Mouse (Mus musculus) intestine, embryonic 16.5 days (tissue): Measurements from ENCODE around the gene Rab30. TPM values are rescaled to one million over a fixed set of nuclear protein-coding genes. Genes with fewer than 3 reads are reported as not detected.
A peak's percentile ranks its signal among the peaks of the same experiment; 100 is the strongest.

ENCODE experiments used
- ATAC-seq: fragments of 200-750 bp; cut with Nextera tagmentation; 2 replicates; pipeline ENCODE4 v1.8.0; 2017; ENCODE audit warnings: moderate TSS enrichment, moderate library complexity
- H3K27ac ChIP-seq: fragments of 300-500 bp; sonication (generic); 2 replicates; pipeline ENCODE4 v1.5.1; 2014; ENCODE audit warnings: mild to moderate bottlenecking, low read length
- H3K27me3 ChIP-seq: fragments of 300-500 bp; sonication (generic); replicated peaks from 2 replicates; pipeline ENCODE4 v1.6.1; 2014; ENCODE audit warnings: low read length, control low read depth, mixed read lengths; ENCODE audit not compliant: control insufficient read depth, insufficient read depth
- H3K36me3 ChIP-seq: fragments of 300-500 bp; sonication (generic); 2 replicates; pipeline ENCODE4 v1.6.1; 2014; ENCODE audit warnings: low read length, control low read depth; ENCODE audit not compliant: control insufficient read depth, insufficient read depth
- H3K4me1 ChIP-seq: fragments of 300-500 bp; sonication (generic); 2 replicates; pipeline ENCODE4 v1.6.1; 2014; ENCODE audit warnings: low read length, control low read depth, mixed read lengths; ENCODE audit not compliant: control insufficient read depth, insufficient read depth
- H3K4me2 ChIP-seq: fragments of 300-500 bp; sonication (generic); 2 replicates; pipeline ENCODE4 v1.6.1; 2014; ENCODE audit warnings: low read depth, low read length, control low read depth
- H3K4me3 ChIP-seq: fragments of 300-500 bp; sonication (generic); 2 replicates; pipeline ENCODE4 v1.5.1; 2014; ENCODE audit warnings: mild to moderate bottlenecking, low read length
- H3K9ac ChIP-seq: fragments of 300-500 bp; sonication (generic); 2 replicates; pipeline ENCODE4 v1.6.1; 2014; ENCODE audit warnings: low read depth, low read length
- H3K9me3 ChIP-seq: fragments of 300-500 bp; sonication (generic); 2 replicates; pipeline ENCODE4 v1.6.1; 2016; ENCODE audit warnings: low read length, control low read depth; ENCODE audit not compliant: control insufficient read depth
- whole genome bisulfite sequencing: fragments of 180-500 bp; shearing (Covaris S2); extraction: QIAGEN DNeasy Blood & Tissue Kit; methylation state at CpG from one replicate; pipeline ENCODE4 v1.1.7; 2014; 5-methylcytosine and 5-hydroxymethylcytosine counted together
- polyA plus RNA-seq: library from polyadenylated mRNA; unstranded; fragments of >200 nt; fragmentation: Nextera tagmentation; extraction: Ambion mirVana; gene quantifications from 2 replicates; pipeline ENCODE4 v1.2.1, GENCODE M21; 2015

Gene Rab30
- polyA plus RNA-seq, 1 experiment from 2014 or later = 30.3 TPM

DNA sequence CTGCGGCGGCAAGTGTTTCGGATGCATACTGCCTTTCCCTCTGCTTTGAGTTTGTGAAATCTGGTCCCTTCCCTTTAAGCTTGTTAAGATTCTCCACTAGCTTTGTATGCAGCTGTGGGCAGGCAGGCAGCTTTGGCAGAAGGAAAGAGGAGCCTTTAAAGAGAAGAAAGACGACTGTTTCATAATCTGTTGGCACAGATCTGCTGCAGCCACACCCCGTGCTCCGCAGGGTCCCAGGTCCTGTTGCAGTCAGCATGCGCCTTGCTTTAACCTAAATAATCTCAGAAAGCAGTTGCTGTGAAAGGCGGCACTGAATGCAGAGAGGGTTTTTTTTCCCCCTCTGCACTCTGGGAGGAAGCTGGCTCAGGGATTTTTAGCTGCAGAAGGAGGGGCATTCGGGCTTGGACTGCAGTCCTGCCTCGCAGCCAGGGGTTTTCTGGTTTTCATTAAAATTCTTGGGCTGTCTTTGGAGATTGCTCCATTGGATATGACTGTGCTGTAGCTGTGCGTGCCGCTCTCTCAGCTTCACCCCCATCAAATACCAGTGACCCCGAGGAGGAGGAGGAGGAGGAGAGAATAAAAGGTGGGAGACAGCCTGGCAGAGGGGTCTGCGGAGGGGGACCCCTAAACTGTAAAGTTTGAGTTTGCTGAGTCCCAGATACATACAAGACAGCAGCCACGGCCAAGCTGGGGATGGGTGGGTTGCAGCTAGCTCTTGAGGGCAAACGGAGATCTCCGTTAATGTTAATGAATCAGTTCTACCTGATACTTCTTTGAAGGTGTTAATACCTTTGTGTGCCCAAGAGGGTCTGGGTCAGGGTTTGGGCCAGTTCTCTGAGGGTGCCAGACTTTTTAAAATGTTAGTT is 35.9 kb downstream of the Rab30 start:
- peaks cover 7% of the 10 kb centered on the region; the same call in 1 of the 2 replicates for H3K4me1 ChIP-seq
- H3K9ac ChIP-seq = peak overlapping the region; percentile 44; the same call in 1 of the 2 replicates
- peak; percentile 61 for ATAC-seq
- peak overlapping the region; percentile 71 for H3K27ac ChIP-seq
- WGBS = 29% methylated on average over 17 of the region's 17 CpGs
- H3K9me3 ChIP-seq = no peaks in the 10 kb centered on the region
- H3K27me3 ChIP-seq = no peaks in the 10 kb centered on the region
- H3K4me2 ChIP-seq = peak overlapping the region; percentile 30
- H3K36me3 ChIP-seq = no peaks in the 10 kb centered on the region
- H3K4me3 ChIP-seq = no peak overlapping the region

DNA sequence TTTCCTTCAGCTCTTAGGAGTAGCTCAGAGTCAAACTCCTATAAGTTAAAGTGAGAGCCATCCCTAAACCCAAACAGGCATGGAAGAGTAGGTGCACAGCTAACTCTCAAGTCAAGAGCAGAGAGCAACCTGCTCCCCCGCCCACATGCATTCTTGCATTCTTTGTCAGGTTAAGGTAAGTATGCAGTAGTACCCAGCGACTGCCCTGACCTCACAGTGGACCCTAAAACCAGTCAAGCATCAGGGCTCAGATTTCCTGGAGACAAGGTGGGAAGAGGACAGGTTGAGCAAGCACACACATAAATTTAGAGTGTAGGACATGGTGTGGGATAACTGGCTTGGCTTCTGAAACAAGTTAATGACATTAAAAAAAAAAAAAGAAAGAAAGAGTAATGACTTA is 37.7 kb downstream of the Rab30 start:
- Histone ChIP-seq H3K27ac (no peak overlapping the region), H3K9me3 (no peaks in the 10 kb centered on the region), H3K9ac (no peak overlapping the region), H3K4me3 (no peak overlapping the region), H3K27me3 (no peaks in the 10 kb centered on the region), H3K4me2 (no peak overlapping the region), H3K4me1 (peaks cover 9% of the 10 kb centered on the region), H3K36me3 (no peaks in the 10 kb centered on the region)
- WGBS = 60% methylated on average over 2 of the region's 2 CpGs
- no peak for ATAC-seq

DNA sequence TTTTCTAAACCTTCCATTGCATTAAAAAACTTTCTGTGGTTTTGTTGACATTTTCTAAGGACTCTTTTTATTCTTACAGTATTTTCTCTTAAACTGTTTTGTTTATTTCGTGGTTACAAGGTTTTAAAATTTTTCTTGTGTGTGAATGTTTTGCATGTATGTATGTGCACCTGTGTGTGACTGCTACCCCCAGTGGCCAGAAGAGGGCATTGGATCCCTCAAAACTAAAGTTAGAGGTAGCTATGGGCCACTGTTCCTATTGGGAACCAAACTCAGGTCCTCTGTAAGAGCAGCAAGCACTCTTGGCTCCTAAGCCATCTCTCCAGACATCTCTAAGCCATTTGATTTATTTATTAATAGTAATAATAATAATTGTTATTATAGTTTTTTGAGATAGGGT is 40.0 kb downstream of the Rab30 start:
- Histone ChIP-seq H3K36me3 (no peaks in the 10 kb centered on the region), H3K27ac (no peak overlapping the region), H3K27me3 (no peaks in the 10 kb centered on the region), H3K4me1 (peaks cover 5% of the 10 kb centered on the region), H3K4me3 (no peak overlapping the region), H3K4me2 (no peak overlapping the region), H3K9me3 (no peaks in the 10 kb centered on the region), H3K9ac (no peak overlapping the region)
- no peak for ATAC-seq
- 85% methylated on average over 1 of the region's 1 CpGs for WGBS

DNA sequence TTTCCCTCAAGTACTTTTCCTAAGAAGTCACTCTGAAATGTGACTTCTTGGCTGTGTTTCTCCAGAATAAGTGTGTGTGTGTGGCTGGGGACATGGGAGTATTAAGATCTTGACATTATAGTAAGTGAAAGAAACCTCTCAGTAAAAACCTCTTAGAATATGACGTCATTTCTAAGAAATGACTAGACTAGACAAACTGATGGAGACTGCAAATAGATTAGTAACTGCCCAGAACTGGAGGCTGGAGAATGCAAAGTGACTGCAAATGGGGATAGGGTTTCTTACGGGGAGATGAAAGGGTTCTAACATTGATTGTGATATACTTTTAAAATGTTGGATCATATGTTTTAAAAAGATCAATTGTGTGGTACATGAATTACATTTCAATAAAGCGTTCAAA is 40.5 kb downstream of the Rab30 start:
- Histone ChIP-seq H3K9ac (no peak overlapping the region), H3K27me3 (no peaks in the 10 kb centered on the region), H3K27ac (no peak overlapping the region), H3K4me2 (no peak overlapping the region), H3K4me1 (peaks cover 5% of the 10 kb centered on the region), H3K9me3 (no peaks in the 10 kb centered on the region), H3K4me3 (no peak overlapping the region), H3K36me3 (no peaks in the 10 kb centered on the region)
- WGBS = 78% methylated on average over 3 of the region's 3 CpGs
- ATAC-seq = no peak

DNA sequence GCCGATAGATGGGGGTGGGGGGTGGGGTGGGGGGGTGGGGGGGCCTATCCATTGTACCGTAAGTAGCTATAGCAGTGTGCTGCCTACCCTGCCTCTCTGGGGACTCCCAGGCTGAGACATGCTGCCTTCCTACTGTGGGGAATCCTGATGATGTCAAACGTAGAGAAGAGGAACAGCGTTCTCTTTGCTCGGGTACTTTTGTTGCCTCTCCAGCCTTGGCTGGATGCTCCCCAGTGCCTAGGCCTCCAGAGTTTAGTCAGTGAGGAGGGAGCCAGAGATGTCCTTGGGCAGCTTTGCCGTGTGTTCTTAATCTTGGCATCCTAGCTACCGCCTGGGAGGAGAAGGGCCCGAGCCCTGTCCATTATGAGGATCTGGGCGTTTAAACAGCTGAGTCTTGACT is 41.1 kb downstream of the Rab30 start:
- ATAC-seq = no peak
- 78% methylated on average over 9 of the region's 9 CpGs for WGBS
- H3K9ac ChIP-seq = no peak overlapping the region
- no peaks in the 10 kb centered on the region for H3K27me3 ChIP-seq
- no peaks in the 10 kb centered on the region for H3K9me3 ChIP-seq
- no peak overlapping the region for H3K4me3 ChIP-seq
- no peak overlapping the region for H3K27ac ChIP-seq
- no peaks in the 10 kb centered on the region for H3K36me3 ChIP-seq
- peaks cover 5% of the 10 kb centered on the region for H3K4me1 ChIP-seq
- H3K4me2 ChIP-seq = no peak overlapping the region

DNA sequence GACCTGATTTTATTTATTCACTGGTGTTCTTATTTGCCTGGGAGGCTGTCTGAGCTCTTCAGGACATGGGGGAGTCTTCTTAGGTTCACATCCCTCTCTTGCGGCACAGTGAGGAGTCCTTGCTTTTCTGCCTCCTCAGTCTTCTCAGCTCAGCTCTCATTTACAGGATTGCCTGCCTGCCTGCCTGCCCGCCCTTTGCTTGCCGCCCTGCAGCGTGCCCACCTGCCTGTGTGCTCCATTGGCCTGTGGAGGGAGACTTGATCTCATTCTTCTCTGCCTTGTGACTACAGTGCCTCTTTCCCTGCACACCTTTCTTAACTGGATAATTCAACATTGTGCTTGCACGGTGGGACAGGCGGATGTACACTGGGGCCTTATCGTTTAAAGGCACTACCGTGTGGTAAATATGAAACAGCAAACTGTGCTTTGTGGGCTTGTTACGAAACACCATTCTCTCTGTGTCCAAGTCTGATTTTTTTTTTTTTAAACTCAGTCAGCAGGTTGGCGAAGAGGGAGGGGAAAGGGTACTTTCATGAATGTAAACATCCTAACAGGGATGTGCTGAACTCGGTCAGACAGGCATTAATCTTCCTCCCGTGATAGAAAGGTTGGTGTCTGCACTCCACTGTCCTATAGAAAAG is 41.9 kb downstream of the Rab30 start:
- Histone ChIP-seq H3K4me2 (no peak overlapping the region), H3K4me3 (no peak overlapping the region), H3K4me1 (peaks cover 2% of the 10 kb centered on the region; the same call in 1 of the 2 replicates), H3K27me3 (no peaks in the 10 kb centered on the region), H3K36me3 (no peaks in the 10 kb centered on the region), H3K27ac (no peak overlapping the region), H3K9me3 (no peaks in the 10 kb centered on the region), H3K9ac (no peak overlapping the region)
- no peak for ATAC-seq
- WGBS = 53% methylated on average over 12 of the region's 12 CpGs

DNA sequence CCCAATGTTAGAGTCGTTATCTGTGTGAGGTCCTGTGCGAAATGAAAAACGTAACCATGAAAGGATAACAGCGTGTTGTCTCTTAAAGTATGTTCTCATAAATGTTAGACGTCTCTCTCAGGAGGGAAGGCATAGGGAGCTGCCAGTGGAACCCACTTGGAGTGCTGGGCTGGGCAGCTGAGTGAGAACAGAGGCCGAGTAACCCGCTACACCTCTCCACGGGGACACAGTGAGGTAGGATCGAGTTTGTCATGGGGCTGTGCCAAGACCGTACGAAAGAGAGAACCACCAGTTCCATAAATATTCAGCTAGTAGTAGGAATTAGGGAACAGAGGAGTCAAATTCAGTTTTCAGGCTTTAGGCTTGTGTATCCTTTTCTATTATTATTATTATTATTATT is 42.5 kb downstream of the Rab30 start:
- Histone ChIP-seq H3K36me3 (no peaks in the 10 kb centered on the region), H3K27me3 (no peaks in the 10 kb centered on the region), H3K4me3 (no peak overlapping the region), H3K9me3 (no peaks in the 10 kb centered on the region), H3K27ac (no peak overlapping the region), H3K4me1 (peaks cover 2% of the 10 kb centered on the region; the same call in 1 of the 2 replicates), H3K9ac (no peak overlapping the region), H3K4me2 (no peak overlapping the region)
- no peak for ATAC-seq
- 70% methylated on average over 11 of the region's 11 CpGs for WGBS

DNA sequence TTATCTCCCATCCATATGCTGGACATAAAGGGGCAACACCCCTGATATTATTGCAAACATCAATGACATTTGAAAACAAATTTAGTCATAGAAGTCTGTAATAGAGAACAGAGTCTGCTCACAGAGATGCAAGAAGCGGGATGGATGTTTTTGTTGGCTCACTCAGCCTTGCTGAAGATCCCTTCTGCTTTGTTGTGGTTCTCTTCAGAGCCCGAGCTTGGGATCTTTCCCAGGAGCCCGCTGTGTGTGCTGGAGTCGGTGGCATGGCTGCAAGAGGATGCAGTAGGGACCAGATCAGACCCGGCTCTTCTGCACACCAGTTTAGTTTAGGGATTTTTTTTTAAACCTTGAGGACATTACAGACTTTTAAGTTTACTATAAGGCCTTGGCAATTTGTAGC is 54.3 kb downstream of the Rab30 start:
- H3K4me3 ChIP-seq = no peak overlapping the region
- no peaks in the 10 kb centered on the region for H3K9me3 ChIP-seq
- H3K9ac ChIP-seq = no peak overlapping the region
- H3K4me1 ChIP-seq = no peaks in the 10 kb centered on the region
- no peaks in the 10 kb centered on the region for H3K36me3 ChIP-seq
- no peak for ATAC-seq
- H3K27ac ChIP-seq = no peak overlapping the region
- no peak overlapping the region for H3K4me2 ChIP-seq
- WGBS = 76% methylated on average over 5 of the region's 5 CpGs
- H3K27me3 ChIP-seq = no peaks in the 10 kb centered on the region

DNA sequence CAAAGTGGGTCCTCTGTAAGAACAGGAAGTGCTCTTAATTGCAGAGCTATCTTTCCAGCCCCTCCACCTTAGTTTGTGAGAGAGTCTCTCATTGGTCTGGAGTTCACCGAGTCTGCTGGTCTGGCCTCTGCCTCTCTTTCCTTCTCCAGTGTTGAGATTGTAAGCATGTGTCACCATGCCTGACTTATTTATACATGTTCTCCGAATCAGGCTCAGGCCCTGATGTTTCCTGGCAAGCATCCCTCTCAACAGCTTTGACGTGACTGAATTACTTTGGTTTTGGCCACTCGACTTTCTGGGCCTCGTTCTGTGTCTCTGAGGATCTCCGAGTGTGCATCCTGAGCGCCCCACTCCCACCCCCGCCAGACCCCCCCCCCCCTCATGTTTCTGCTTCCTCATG is 55.4 kb downstream of the Rab30 start:
- H3K4me3 ChIP-seq = no peak overlapping the region
- no peaks in the 10 kb centered on the region for H3K27me3 ChIP-seq
- H3K27ac ChIP-seq = no peak overlapping the region
- H3K9ac ChIP-seq = no peak overlapping the region
- no peak overlapping the region for H3K4me2 ChIP-seq
- no peaks in the 10 kb centered on the region for H3K36me3 ChIP-seq
- no peaks in the 10 kb centered on the region for H3K4me1 ChIP-seq
- no peaks in the 10 kb centered on the region for H3K9me3 ChIP-seq
- WGBS = 52% methylated on average over 8 of the region's 8 CpGs
- ATAC-seq = peak; percentile 60
